Mouse (Mus musculus) lung, postnatal 0 days (tissue): ENCODE data around the gene Fam24a. TPM values are rescaled to one million over a fixed set of nuclear protein-coding genes. Genes with fewer than 3 reads are reported as not detected.
A peak's percentile ranks its signal among the peaks of the same experiment; 100 is the strongest.

Experiments used
- ATAC-seq: fragments of 200-750 bp; cut with Nextera tagmentation; 2 replicates; pipeline ENCODE4 v1.8.0; 2017; ENCODE audit warnings: moderate library complexity
- DNase-seq: peaks from one replicate; pipeline ENCODE4 v3.0.0-alpha.2; 2016; ENCODE audit warnings: low spot score
- H3K27ac ChIP-seq: fragments of 300-500 bp; sonication (generic); 2 replicates; pipeline ENCODE4 v1.5.1; 2014; ENCODE audit warnings: antibody characterized with exemption, mild to moderate bottlenecking, low read length, mixed read lengths
- H3K27me3 ChIP-seq: fragments of 300-500 bp; sonication (generic); replicated peaks from 2 replicates; pipeline ENCODE4 v1.6.1; 2014; ENCODE audit warnings: low read length, mixed read lengths; ENCODE audit not compliant: insufficient read depth
- H3K36me3 ChIP-seq: fragments of 300-500 bp; sonication (generic); 2 replicates; pipeline ENCODE4 v1.6.1; 2014; ENCODE audit warnings: low read length, mixed read lengths; ENCODE audit not compliant: insufficient read depth
- H3K4me1 ChIP-seq: fragments of 300-500 bp; sonication (generic); 2 replicates; pipeline ENCODE4 v1.6.1; 2014; ENCODE audit warnings: antibody characterized with exemption, low read depth, low read length, mixed read lengths; ENCODE audit not compliant: insufficient read depth
- H3K4me2 ChIP-seq: fragments of 300-500 bp; sonication (generic); replicated peaks from 2 replicates; pipeline ENCODE4 v1.6.1; 2014; ENCODE audit warnings: low read depth, mild to moderate bottlenecking, low read length, moderate library complexity, mixed read lengths
- H3K4me3 ChIP-seq: fragments of 300-500 bp; sonication (generic); 2 replicates; pipeline ENCODE4 v1.5.1; 2014; ENCODE audit warnings: low read depth, low read length
- H3K9ac ChIP-seq: fragments of 300-500 bp; sonication (generic); replicated peaks from 2 replicates; pipeline ENCODE4 v1.6.1; 2014; ENCODE audit warnings: low read depth, mild to moderate bottlenecking
- H3K9me3 ChIP-seq: fragments of 300-500 bp; sonication (generic); 2 replicates; pipeline ENCODE4 v1.6.1; 2016; ENCODE audit warnings: low read length, mixed read lengths
- CTCF ChIP-seq: IDR thresholded peaks from 2 replicates; pipeline ENCODE4 v1.5.1; 2016; ENCODE audit warnings: antibody characterized with exemption, mild to moderate bottlenecking
- EP300 ChIP-seq: IDR thresholded peaks from 2 replicates; pipeline ENCODE4 v1.6.1; 2016; ENCODE audit warnings: antibody characterized with exemption, mild to moderate bottlenecking, control low read depth
- WGBS: fragments of 180-500 bp; shearing (Covaris S2); extraction: QIAGEN DNeasy Blood & Tissue Kit; methylation state at CpG from one replicate; pipeline ENCODE4 v1.1.7; 2014; 5-methylcytosine and 5-hydroxymethylcytosine counted together
- polyA plus RNA-seq: library from polyadenylated mRNA; unstranded; fragments of >200 nt; fragmentation: Nextera tagmentation; extraction: Ambion mirVana; gene quantifications from 2 replicates; pipeline ENCODE4 v1.2.1, GENCODE M21; 2015

Fam24a gene
- polyA plus RNA-seq, 1 experiment from 2014 or later: not detected

- WGBS: 66% methylated on average over 2 of the region's 2 CpGs
- Histone ChIP-seq H3K4me2 (no peak within 1 kb of the TSS), H3K4me1 (no peaks in the 10 kb centered on the region), H3K27ac (no peak within 1 kb of the TSS), H3K9me3 (no peaks in the 10 kb centered on the region), H3K9ac (no peak within 1 kb of the TSS), H3K4me3 (no peak within 1 kb of the TSS), H3K36me3 (no peaks in the 10 kb centered on the region), H3K27me3 (no peaks in the 10 kb centered on the region)
- no peak for ATAC-seq
- no peak for DNase-seq
- TF ChIP-seq CTCF (no peak), EP300 (no peak)
These were observed 11.5 kb upstream of the Fam24a start, which contains the start of gene Cuzd1 for GRCm38 (mm10) chr7:131322192-131322591. Cuzd1 (minus strand) TSS chr7:131322292.

- 83% methylated on average over 5 of the region's 5 CpGs for WGBS
- ATAC-seq: no peak
- no peak for DNase-seq
These were observed 6.6 kb upstream of the Fam24a start for GRCm38 (mm10) chr7:131327054-131327453.

GRCm38 (mm10) chr7:131329416-131329815, 4.2 kb upstream of the Fam24a start, which contains the start of gene Fam24b:
Fam24b (minus strand) TSS chr7:131329516.
- Histone ChIP-seq H3K9ac (no peak within 1 kb of the TSS), H3K4me1 (no peaks in the 10 kb centered on the region), H3K9me3 (no peaks in the 10 kb centered on the region), H3K4me3 (no peak within 1 kb of the TSS), H3K27ac (no peak within 1 kb of the TSS), H3K4me2 (no peak within 1 kb of the TSS), H3K36me3 (no peaks in the 10 kb centered on the region), H3K27me3 (no peaks in the 10 kb centered on the region)
- TF ChIP-seq CTCF: no peak
- TF ChIP-seq EP300: no peak
- DNase-seq: no peak
- ATAC-seq: no peak
- WGBS: 93% methylated on average over 5 of the region's 5 CpGs

More at GRCm38 (mm10) chr7:131327054-131327453, 6.6 kb upstream of the Fam24a start:
- Histone ChIP-seq H3K36me3 (no peaks in the 10 kb centered on the region), H3K27ac (no peak overlapping the region), H3K4me3 (no peak overlapping the region), H3K9ac (no peak overlapping the region), H3K4me2 (no peak overlapping the region), H3K27me3 (no peaks in the 10 kb centered on the region), H3K9me3 (no peaks in the 10 kb centered on the region), H3K4me1 (no peaks in the 10 kb centered on the region)
- TF ChIP-seq CTCF (peak; percentile 15), EP300 (no peak)

- no peak for TF ChIP-seq CTCF
- no peak for TF ChIP-seq EP300
- DNase-seq (no peak), ATAC-seq (no peak)
- H3K27ac ChIP-seq: no peak overlapping the region
- no peak overlapping the region for H3K4me3 ChIP-seq
- H3K27me3 ChIP-seq: no peaks in the 10 kb centered on the region
- no peaks in the 10 kb centered on the region for H3K36me3 ChIP-seq
- H3K9ac ChIP-seq: no peak overlapping the region
- 63% methylated on average over 2 of the region's 2 CpGs for WGBS
- H3K9me3 ChIP-seq: no peaks in the 10 kb centered on the region
- no peak overlapping the region for H3K4me2 ChIP-seq
- H3K4me1 ChIP-seq: no peaks in the 10 kb centered on the region
These were observed 2.0 kb upstream of the Fam24a start for GRCm38 (mm10) chr7:131331688-131332087.

GRCm38 (mm10) chr7:131337502-131338068, 3.9 kb downstream of the Fam24a start:
- H3K27me3 ChIP-seq: no peaks in the 10 kb centered on the region
- peak; percentile 53 for ATAC-seq
- TF ChIP-seq CTCF: no peak
- TF ChIP-seq EP300: no peak
- peak; percentile 32 for DNase-seq
- H3K4me1 ChIP-seq: no peaks in the 10 kb centered on the region
- no peak overlapping the region for H3K9ac ChIP-seq
- WGBS: 26% methylated on average over 8 of the region's 8 CpGs
- H3K36me3 ChIP-seq: 0 out of 2 replicates have a peak, but pooled peaks cover 6% of the 10 kb centered on the region
- no peak overlapping the region; the same call in 1 of the 2 replicates for H3K4me2 ChIP-seq
- no peak overlapping the region for H3K4me3 ChIP-seq
- no peak overlapping the region for H3K27ac ChIP-seq
- no peaks in the 10 kb centered on the region for H3K9me3 ChIP-seq

- ATAC-seq (no peak), DNase-seq (peak; percentile 16)
- Histone ChIP-seq H3K9me3 (no peaks in the 10 kb centered on the region), H3K4me1 (no peaks in the 10 kb centered on the region), H3K4me3 (no peak overlapping the region), H3K9ac (no peak overlapping the region), H3K36me3 (peaks cover 17% of the 10 kb centered on the region), H3K27ac (no peak overlapping the region), H3K27me3 (no peaks in the 10 kb centered on the region), H3K4me2 (no peak overlapping the region)
- 75% methylated on average over 7 of the region's 7 CpGs for WGBS
- TF ChIP-seq CTCF (no peak), EP300 (no peak)
These were observed 12.3 kb downstream of the Fam24a start for GRCm38 (mm10) chr7:131345856-131346541.
